Mouse (Mus musculus) limb, embryonic 14.5 days (tissue): ENCODE results near the gene Zfp697. TPM values are rescaled to one million over a fixed set of nuclear protein-coding genes. Genes with fewer than 3 reads are reported as not detected.

ENCODE experiments used
- ATAC-seq: fragments of 200-750 bp; cut with Nextera tagmentation; 2 replicates; pipeline ENCODE4 v1.8.0; 2017; ENCODE audit warnings: low read depth, moderate number of reproducible peaks, moderate TSS enrichment; ENCODE audit not compliant: low FRiP score
- DNase-seq: peaks from one replicate; pipeline ENCODE4 v3.0.0-alpha.2; 2015; ENCODE audit warnings: low spot score
- H3K27ac ChIP-seq: fragments of 300-500 bp; sonication (generic); replicated peaks from 2 replicates; pipeline ENCODE4 v1.5.1; 2014; ENCODE audit warnings: low read depth, mild to moderate bottlenecking, low read length, moderate library complexity, mixed read lengths
- H3K27me3 ChIP-seq: fragments of 300-500 bp; sonication (generic); 2 replicates; pipeline ENCODE4 v1.6.1; 2014; ENCODE audit warnings: low read length, mixed read lengths; ENCODE audit not compliant: control insufficient read depth, insufficient read depth
- H3K36me3 ChIP-seq: fragments of 300-500 bp; sonication (generic); 2 replicates; pipeline ENCODE4 v1.6.1; 2014; ENCODE audit warnings: mild to moderate bottlenecking, low read length, moderate library complexity, mixed read lengths; ENCODE audit not compliant: control insufficient read depth, insufficient read depth
- H3K4me1 ChIP-seq: fragments of 300-500 bp; sonication (generic); 2 replicates; pipeline ENCODE4 v1.6.1; 2014; ENCODE audit warnings: antibody characterized with exemption, low read length, mixed read lengths; ENCODE audit not compliant: control insufficient read depth, insufficient read depth
- H3K4me2 ChIP-seq: fragments of 300-500 bp; sonication (generic); replicated peaks from 2 replicates; pipeline ENCODE4 v1.6.1; 2014; ENCODE audit warnings: low read depth, mild to moderate bottlenecking, low read length, moderate library complexity; ENCODE audit not compliant: severe bottlenecking
- H3K4me3 ChIP-seq: fragments of 300-500 bp; sonication (generic); replicated peaks from 2 replicates; pipeline ENCODE4 v1.5.1; 2014; ENCODE audit warnings: low read length
- H3K9ac ChIP-seq: fragments of 300-500 bp; sonication (generic); 2 replicates; pipeline ENCODE4 v1.6.1; 2014; ENCODE audit warnings: mild to moderate bottlenecking, low read depth, low read length, moderate library complexity; ENCODE audit not compliant: severe bottlenecking
- H3K9me3 ChIP-seq: fragments of 300-500 bp; sonication (generic); 2 replicates; pipeline ENCODE4 v1.6.1; 2016; ENCODE audit warnings: low read length; ENCODE audit not compliant: control insufficient read depth
- POLR2A ChIP-seq: fragments of 200-500 bp; IDR thresholded peaks from 2 replicates; pipeline ENCODE4 v1.8.0; 2012; ENCODE audit warnings: inconsistent platforms, mild to moderate bottlenecking, moderate library complexity, borderline replicate concordance; ENCODE audit not compliant: insufficient read depth, insufficient read length; ENCODE audit errors: extremely low read depth
- WGBS: fragments of 180-500 bp; shearing (Covaris S2); extraction: QIAGEN DNeasy Blood & Tissue Kit; methylation state at CpG from one replicate; pipeline ENCODE4 v1.1.7; 2014; 5-methylcytosine and 5-hydroxymethylcytosine counted together
- polyA plus RNA-seq, 2 experiments: library from polyadenylated mRNA; depleted of rRNA in 1 of 2; stranded (reverse) in 1 of 2; unstranded in 1 of 2; fragments of >200 nt; fragmentation: Nextera tagmentation in 1 of 2; extraction: Ambion mirVana in 1 of 2; gene quantifications; 2 replicates each; pipeline versions ENCODE4 v1.2.1 to v1.2.3; 2012 to 2014

Gene Zfp697
- polyA plus RNA-seq, 2 experiments, result 6.4 to 8.6 TPM

DNA sequence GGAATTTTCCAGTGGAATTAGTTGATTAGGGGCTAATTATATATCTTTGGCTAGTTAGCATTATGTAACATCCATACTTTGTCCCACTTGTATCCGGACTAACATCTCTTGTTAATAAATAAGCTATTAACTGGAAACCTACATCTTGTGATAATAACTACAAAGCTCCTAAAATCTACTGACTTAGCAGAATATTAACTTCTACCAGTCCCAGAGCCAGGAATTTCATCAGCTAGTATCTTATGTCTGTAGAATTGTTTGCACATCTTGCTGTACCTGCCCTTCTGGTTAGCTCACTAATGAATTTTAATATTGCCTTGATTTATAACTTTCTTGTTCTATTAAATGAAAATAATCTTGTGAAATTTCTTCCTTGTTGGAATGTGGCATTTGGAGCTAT is 252.9 kb downstream of the Zfp697 start:
- no peak for ATAC-seq
- WGBS, result 82% methylated on average over 1 of the region's 1 CpGs
- no peaks in the 10 kb centered on the region for H3K4me1 ChIP-seq

GRCm38 (mm10) chr3:98680786-98681185 is 298.5 kb downstream of the Zfp697 start:
- H3K27ac ChIP-seq, result no peak overlapping the region
- DNase-seq (no peak), ATAC-seq (no peak)
- no peaks in the 10 kb centered on the region for H3K36me3 ChIP-seq
- no peaks in the 10 kb centered on the region for H3K9me3 ChIP-seq
- H3K4me3 ChIP-seq, result no peak overlapping the region
- H3K9ac ChIP-seq, result no peak overlapping the region
- TF ChIP-seq POLR2A, result no peak
- H3K27me3 ChIP-seq, result no peaks in the 10 kb centered on the region
- no peak overlapping the region for H3K4me2 ChIP-seq
- no peaks in the 10 kb centered on the region for H3K4me1 ChIP-seq

More for the DNA sequence above, 252.9 kb downstream of the Zfp697 start:
- Histone ChIP-seq H3K4me3 (no peak overlapping the region), H3K9me3 (no peaks in the 10 kb centered on the region), H3K36me3 (no peaks in the 10 kb centered on the region), H3K4me2 (no peak overlapping the region), H3K9ac (no peak overlapping the region), H3K27ac (no peak overlapping the region), H3K27me3 (no peaks in the 10 kb centered on the region)
- DNase-seq, result no peak
- TF ChIP-seq POLR2A, result no peak

GRCm38 (mm10) chr3:98682401-98682800 is 300.1 kb downstream of the Zfp697 start:
- H3K4me3 ChIP-seq, result no peak overlapping the region

DNA sequence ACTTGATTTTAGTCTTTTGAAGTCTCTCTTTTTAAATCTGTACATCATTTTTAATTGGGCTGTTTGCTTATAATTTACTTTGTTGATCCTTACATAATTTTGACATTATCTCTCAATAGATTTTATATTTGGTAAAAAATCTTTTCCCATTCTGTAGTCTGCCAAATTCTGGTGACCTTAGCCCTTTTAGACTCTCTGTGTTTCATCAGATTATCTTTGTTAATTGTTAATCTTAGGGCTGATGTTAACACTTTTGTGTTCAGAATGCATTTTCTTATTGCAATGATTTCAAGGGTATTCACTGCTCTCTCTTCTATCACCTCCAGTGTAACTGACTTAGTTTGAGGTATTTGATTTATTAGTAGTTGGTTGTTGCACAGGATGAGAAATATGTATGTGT is 338.5 kb downstream of the Zfp697 start:
- Histone ChIP-seq H3K36me3 (no peaks in the 10 kb centered on the region), H3K9me3 (no peaks in the 10 kb centered on the region), H3K9ac (no peak overlapping the region), H3K4me2 (no peak overlapping the region), H3K27ac (no peak overlapping the region), H3K4me1 (no peaks in the 10 kb centered on the region), H3K27me3 (no peaks in the 10 kb centered on the region), H3K4me3 (no peak overlapping the region)
- TF ChIP-seq POLR2A, result no peak
- no peak for DNase-seq
- ATAC-seq, result no peak

More at GRCm38 (mm10) chr3:98682401-98682800, 300.1 kb downstream of the Zfp697 start:
- no peaks in the 10 kb centered on the region for H3K9me3 ChIP-seq
- H3K9ac ChIP-seq, result no peak overlapping the region
- ATAC-seq, result no peak
- no peaks in the 10 kb centered on the region for H3K4me1 ChIP-seq
- no peak overlapping the region for H3K27ac ChIP-seq
- no peaks in the 10 kb centered on the region for H3K36me3 ChIP-seq
- no peak for TF ChIP-seq POLR2A
- no peak for DNase-seq
- 76% methylated on average over 1 of the region's 1 CpGs for WGBS
- no peaks in the 10 kb centered on the region for H3K27me3 ChIP-seq
- no peak overlapping the region for H3K4me2 ChIP-seq

DNA sequence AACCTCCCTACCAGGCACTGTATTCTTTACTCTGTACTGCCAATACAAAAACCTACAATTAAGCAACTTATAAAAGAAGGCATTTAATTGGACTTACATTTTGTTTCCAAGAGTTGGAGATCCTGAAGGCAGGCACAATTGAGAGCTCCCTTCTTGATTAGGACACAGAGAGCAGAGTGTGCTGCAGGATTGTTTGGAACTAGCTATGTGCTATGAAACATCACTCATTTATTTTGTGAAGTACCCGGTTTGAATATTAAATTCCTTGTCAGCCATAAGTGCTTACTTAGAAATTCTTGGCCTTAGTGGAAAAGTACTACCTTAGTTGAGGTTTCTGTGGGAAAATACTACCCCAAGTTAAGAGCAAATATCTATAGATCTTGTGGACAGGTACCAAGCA is 342.1 kb downstream of the Zfp697 start, which contains the start of gene Hsd3b2:
TSS of gene Hsd3b2 (minus strand) at position 168 of the 400 bp plus-strand sequence.
- WGBS, result 76% methylated on average over 1 of the region's 1 CpGs
- no peak within 1 kb of the TSS for H3K4me2 ChIP-seq
- H3K36me3 ChIP-seq, result no peaks in the 10 kb centered on the region
- TF ChIP-seq POLR2A, result no peak
- DNase-seq, result no peak
- no peak within 1 kb of the TSS for H3K27ac ChIP-seq
- no peaks in the 10 kb centered on the region for H3K27me3 ChIP-seq
- no peak within 1 kb of the TSS for H3K4me3 ChIP-seq
- H3K4me1 ChIP-seq, result no peaks in the 10 kb centered on the region
- H3K9me3 ChIP-seq, result no peaks in the 10 kb centered on the region
- H3K9ac ChIP-seq, result no peak within 1 kb of the TSS
- ATAC-seq, result no peak

- H3K4me2 ChIP-seq, result no peak overlapping the region
- no peak for DNase-seq
- H3K9me3 ChIP-seq, result no peaks in the 10 kb centered on the region
- 91% methylated on average over 2 of the region's 2 CpGs for WGBS
- no peaks in the 10 kb centered on the region for H3K36me3 ChIP-seq
- H3K4me3 ChIP-seq, result no peak overlapping the region
- H3K27me3 ChIP-seq, result no peaks in the 10 kb centered on the region
- ATAC-seq, result no peak
- no peaks in the 10 kb centered on the region for H3K4me1 ChIP-seq
- no peak overlapping the region for H3K9ac ChIP-seq
- no peak overlapping the region for H3K27ac ChIP-seq
- no peak for TF ChIP-seq POLR2A
Observed at GRCm38 (mm10) chr3:98726281-98726680, 344.0 kb downstream of the Zfp697 start.
